Mouse (Mus musculus): Measurements from ENCODE around the gene Tspan13.

GRCm38 (mm10) chr12:35975898-35976297 lies 66.4 kb downstream of the Tspan13 start:
- TF ChIP-seq CTCF (IDR thresholded peaks at IDR 0.05; ENCODE audit: control insufficient read depth, insufficient read depth, insufficient replicate concordance, low read depth, low read length): no peak
- no peak for TF ChIP-seq POLR2A (IDR thresholded peaks at IDR 0.05; ENCODE audit: control insufficient read depth, low read depth, low read length)

Measured in testis, adult 2 months (tissue).